Mouse (Mus musculus) forebrain, embryonic 10.5 days (tissue): Measurements from ENCODE around the gene Pdia4. TPM values are rescaled to one million over a fixed set of nuclear protein-coding genes. Genes with fewer than 3 reads are reported as not detected.

Experiments
- DNase-seq: peaks from one replicate; pipeline ENCODE4 v3.0.0-alpha.2; 2017; ENCODE audit warnings: low spot score; ENCODE audit errors: extremely low spot score
- H3K27ac ChIP-seq: fragments of 300-500 bp; sonication (generic); 2 replicates; pipeline ENCODE4 v1.5.1; 2016; ENCODE audit warnings: mild to moderate bottlenecking
- H3K27me3 ChIP-seq: fragments of 300-500 bp; sonication (generic); 2 replicates; pipeline ENCODE4 v1.6.1; 2016; ENCODE audit warnings: mild to moderate bottlenecking; ENCODE audit not compliant: poor library complexity, severe bottlenecking
- H3K36me3 ChIP-seq: fragments of 300-500 bp; sonication (generic); replicated peaks from 2 replicates; pipeline ENCODE4 v1.6.1; 2016; ENCODE audit warnings: mild to moderate bottlenecking, moderate library complexity
- H3K4me1 ChIP-seq: fragments of 300-500 bp; sonication (generic); 2 replicates; pipeline ENCODE4 v1.6.1; 2016
- H3K4me3 ChIP-seq: fragments of 300-500 bp; sonication (generic); 2 replicates; pipeline ENCODE4 v1.5.1; 2016; ENCODE audit warnings: mild to moderate bottlenecking, moderate library complexity
- H3K9me3 ChIP-seq: fragments of 300-500 bp; sonication (generic); 2 replicates; pipeline ENCODE4 v1.6.1; 2016; ENCODE audit warnings: mild to moderate bottlenecking, moderate library complexity
- WGBS: fragments of 180-500 bp; shearing (Covaris S2); methylation state at CpG from one replicate; pipeline ENCODE4 v1.1.7; 2016; 5-methylcytosine and 5-hydroxymethylcytosine counted together
- polyA plus RNA-seq: library from polyadenylated mRNA; unstranded; fragments of >200 nt; fragmentation: Nextera tagmentation; extraction: Ambion mirVana; gene quantifications from 2 replicates; pipeline ENCODE4 v1.2.1, GENCODE M21; 2016

Gene Pdia4
- polyA plus RNA-seq, 1 experiment from 2014 or later, result 275 TPM

DNA sequence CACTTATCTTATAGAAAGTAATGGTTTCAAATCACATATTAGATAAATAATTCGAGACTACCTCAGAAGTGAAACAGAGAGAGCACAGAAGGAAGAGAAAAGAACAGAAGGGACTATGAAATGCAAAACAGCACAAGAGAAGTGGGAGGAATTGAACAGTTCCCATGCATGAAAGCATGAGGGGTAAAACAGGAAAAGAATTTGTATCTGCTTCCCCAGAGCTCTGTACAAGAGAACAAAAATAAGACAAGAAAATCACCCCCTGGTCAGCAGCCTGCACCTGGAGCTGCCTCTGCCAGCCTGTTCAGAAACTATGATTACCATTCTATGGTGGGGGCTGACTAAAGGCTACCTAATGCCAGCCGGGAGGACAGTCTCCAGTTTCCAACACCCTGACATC, 5.8 kb downstream of the Pdia4 start:
- no peak for DNase-seq
- H3K27ac ChIP-seq, result no peak overlapping the region
- peaks cover 81% of the 10 kb centered on the region for H3K36me3 ChIP-seq
- no peak overlapping the region for H3K4me3 ChIP-seq
- H3K4me1 ChIP-seq, result peaks cover 29% of the 10 kb centered on the region
- 90% methylated on average over 2 of the region's 2 CpGs for WGBS
- no peaks in the 10 kb centered on the region for H3K9me3 ChIP-seq
- no peaks in the 10 kb centered on the region for H3K27me3 ChIP-seq

DNA sequence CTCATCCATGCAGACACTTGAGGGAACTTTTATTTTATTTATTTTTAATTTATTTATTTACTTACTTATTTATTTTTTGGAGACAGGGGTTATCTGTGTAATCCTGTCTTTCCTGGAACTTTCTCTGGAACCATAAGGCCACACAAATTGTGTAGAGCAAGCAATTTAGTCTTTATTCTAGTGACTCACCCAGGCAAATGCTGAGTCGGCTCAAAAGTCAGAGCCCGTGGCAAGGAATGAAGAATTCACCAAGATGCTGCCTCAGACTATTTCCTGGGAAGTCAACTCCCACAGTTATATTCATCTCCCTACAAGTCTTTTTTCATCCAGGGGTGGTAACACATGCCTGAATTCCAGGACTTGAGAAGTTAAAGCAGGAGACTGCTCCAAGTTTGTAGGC, 7.7 kb downstream of the Pdia4 start:
- DNase-seq, result no peak
- no peak overlapping the region for H3K4me3 ChIP-seq
- H3K4me1 ChIP-seq, result peaks cover 12% of the 10 kb centered on the region
- 91% methylated on average over 2 of the region's 2 CpGs for WGBS
- no peak overlapping the region for H3K27ac ChIP-seq
- no peaks in the 10 kb centered on the region for H3K27me3 ChIP-seq
- no peaks in the 10 kb centered on the region for H3K9me3 ChIP-seq
- H3K36me3 ChIP-seq, result peaks cover 99% of the 10 kb centered on the region

DNA sequence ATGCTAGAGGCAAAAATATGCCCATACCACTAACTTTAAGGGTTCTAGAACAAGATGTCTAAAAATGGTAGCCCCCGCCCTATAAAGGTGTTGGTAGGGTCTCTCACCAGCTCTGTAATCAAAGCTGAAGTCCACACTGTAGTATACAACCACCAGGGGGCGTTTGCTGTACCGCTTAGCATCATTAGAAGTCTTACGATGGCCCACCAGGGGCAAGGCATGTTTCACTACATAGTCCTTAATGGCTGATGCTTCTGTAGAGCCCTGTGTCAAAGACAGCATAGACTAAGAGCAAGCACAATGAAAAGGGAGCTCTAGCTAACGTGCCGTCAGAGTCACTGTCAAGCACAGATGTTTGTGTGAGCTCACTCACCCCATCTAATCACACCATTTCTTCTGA, 14.2 kb downstream of the Pdia4 start:
- H3K36me3 ChIP-seq, result peaks cover 98% of the 10 kb centered on the region
- H3K9me3 ChIP-seq, result no peaks in the 10 kb centered on the region
- no peaks in the 10 kb centered on the region for H3K27me3 ChIP-seq
- no peak overlapping the region for H3K4me3 ChIP-seq
- DNase-seq, result peak; percentile 56
- H3K27ac ChIP-seq, result no peak overlapping the region
- 68% methylated on average over 6 of the region's 6 CpGs for WGBS
- H3K4me1 ChIP-seq, result no peaks in the 10 kb centered on the region

DNA sequence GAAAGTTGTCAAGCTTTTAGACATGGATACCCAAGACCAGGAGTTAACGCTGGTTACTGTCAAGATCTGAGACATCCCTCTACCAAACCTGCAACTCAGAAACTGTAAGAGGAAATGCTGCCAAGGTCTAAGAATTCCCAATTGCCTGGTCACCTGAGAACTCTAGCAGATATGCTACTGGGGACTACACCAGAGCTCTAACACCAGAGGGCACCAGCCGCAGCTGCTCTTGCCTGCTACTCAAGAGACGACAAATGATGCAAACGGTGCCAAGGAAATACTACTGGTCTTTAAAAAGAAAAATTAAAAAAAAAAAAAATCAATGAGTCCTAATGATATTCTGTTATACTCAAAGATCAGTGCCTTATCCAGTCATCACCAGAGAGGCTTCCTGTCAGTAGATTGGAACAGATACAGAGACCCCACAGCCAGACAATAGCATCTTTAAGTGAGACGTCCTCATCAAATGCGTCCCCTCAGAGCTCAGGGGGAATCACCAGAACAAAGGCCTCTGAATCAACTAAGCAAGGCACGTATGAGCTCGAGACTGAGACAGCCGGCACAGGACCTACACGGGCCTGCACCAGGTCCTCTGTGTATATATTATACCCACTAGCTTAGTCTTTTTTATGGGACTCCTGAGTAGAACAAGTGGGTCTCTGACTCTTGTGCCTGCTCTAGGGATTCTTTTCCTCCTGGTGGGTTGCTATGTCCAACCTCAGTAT, 19.0 kb downstream of the Pdia4 start:
- no peak overlapping the region for H3K27ac ChIP-seq
- DNase-seq, result no peak
- H3K27me3 ChIP-seq, result no peaks in the 10 kb centered on the region
- 66% methylated on average over 10 of the region's 10 CpGs for WGBS
- no peak overlapping the region for H3K4me3 ChIP-seq
- peaks cover 59% of the 10 kb centered on the region for H3K36me3 ChIP-seq
- no peaks in the 10 kb centered on the region for H3K9me3 ChIP-seq
- H3K4me1 ChIP-seq, result peaks cover under 1% of the 10 kb centered on the region; the same call in 1 of the 2 replicates

DNA sequence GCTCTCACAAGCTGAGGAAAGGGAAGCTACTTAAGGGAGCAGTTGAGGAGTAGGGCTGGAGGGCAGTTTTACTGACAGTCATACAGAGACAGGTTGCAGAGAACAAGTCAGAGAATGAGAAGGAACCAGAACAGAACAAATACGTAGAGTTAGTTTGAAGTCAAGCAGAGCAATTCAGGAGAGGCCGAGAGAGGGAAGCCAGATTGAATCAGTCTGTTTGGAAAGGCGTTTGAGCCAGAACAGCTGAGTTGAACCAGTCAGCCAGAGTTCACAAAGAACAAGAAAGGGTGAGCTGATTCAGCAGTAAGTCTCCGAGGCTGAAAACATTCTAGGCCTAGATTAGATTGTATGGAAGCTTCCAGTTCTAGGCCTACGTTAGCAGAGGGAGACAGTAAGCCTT, 19.9 kb downstream of the Pdia4 start:
- no peak overlapping the region for H3K4me3 ChIP-seq
- 88% methylated on average over 5 of the region's 5 CpGs for whole genome bisulfite sequencing
- H3K27ac ChIP-seq, result no peak overlapping the region
- no peaks in the 10 kb centered on the region for H3K27me3 ChIP-seq
- H3K9me3 ChIP-seq, result no peaks in the 10 kb centered on the region
- H3K4me1 ChIP-seq, result peaks cover 9% of the 10 kb centered on the region
- peaks cover 49% of the 10 kb centered on the region for H3K36me3 ChIP-seq
- DNase-seq, result no peak

DNA sequence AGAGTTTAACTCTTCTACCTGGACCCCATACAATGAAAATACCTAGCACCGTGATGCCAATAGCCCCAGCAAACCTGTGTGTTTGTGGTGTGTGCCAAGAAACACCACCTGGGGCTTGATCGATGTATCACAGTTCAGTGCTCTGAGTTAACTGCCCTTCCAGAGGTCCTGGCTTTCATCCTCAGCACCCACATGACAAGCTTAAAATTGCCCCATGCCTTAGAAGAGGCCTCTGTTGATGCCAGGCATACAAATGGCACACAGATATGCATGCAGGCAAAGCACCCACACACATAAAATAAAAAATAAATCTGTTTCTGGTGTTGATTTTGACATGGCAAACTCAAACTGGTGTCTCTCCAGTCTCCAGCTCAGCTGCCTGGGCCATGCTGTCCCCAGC, 20.7 kb downstream of the Pdia4 start:
- Histone ChIP-seq H3K4me3 (no peak overlapping the region), H3K4me1 (peaks cover 9% of the 10 kb centered on the region), H3K36me3 (peaks cover 42% of the 10 kb centered on the region), H3K27ac (no peak overlapping the region), H3K9me3 (no peaks in the 10 kb centered on the region), H3K27me3 (no peaks in the 10 kb centered on the region)
- no peak for DNase-seq
- 97% methylated on average over 2 of the region's 2 CpGs for WGBS

DNA sequence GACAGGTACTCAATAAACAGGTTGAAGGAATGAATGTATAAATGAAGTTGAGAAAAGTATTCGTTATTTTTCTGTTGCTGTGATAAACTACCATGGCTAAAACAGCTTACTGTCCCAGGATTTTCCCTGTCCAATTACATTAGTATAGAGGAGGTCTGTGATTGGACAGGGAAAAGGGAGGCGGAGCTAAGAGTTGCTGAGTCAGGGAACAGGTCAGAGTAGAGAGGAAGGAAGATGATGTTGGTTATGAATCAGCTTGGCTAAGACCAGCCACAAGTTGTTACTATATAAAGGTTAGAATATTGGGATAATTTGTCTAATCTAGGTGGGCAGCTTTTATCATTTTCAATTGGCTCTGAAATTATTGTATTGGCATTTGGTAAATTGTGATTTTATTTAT, 22.5 kb downstream of the Pdia4 start:
- Histone ChIP-seq H3K27me3 (no peaks in the 10 kb centered on the region), H3K4me1 (peaks cover 9% of the 10 kb centered on the region), H3K27ac (no peak overlapping the region), H3K4me3 (no peak overlapping the region), H3K9me3 (no peaks in the 10 kb centered on the region), H3K36me3 (peaks cover 25% of the 10 kb centered on the region)
- DNase-seq, result no peak
- WGBS, result 63% methylated on average over 2 of the region's 2 CpGs

DNA sequence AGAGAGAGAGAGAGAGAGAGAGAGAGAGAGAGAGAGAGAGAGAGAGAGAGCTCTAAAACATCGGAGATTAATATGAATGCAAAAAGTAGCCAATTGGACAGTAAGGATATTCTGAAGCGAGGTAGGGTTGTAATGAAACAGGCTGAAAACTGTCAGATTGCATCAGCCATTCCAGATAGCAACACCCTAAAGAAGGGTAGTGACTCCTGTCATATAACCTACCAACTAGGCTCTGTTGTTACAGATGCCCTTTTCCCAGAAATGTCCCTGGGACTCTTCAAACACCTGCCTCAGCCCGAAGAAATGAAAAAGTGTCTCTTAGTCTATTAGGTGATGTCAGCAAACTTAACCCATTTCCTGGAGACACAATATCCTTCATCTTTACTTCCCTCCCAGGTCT, 24.4 kb downstream of the Pdia4 start:
- Histone ChIP-seq H3K27me3 (no peaks in the 10 kb centered on the region), H3K9me3 (no peaks in the 10 kb centered on the region)
- 58% methylated on average over 3 of the region's 3 CpGs for WGBS

DNA sequence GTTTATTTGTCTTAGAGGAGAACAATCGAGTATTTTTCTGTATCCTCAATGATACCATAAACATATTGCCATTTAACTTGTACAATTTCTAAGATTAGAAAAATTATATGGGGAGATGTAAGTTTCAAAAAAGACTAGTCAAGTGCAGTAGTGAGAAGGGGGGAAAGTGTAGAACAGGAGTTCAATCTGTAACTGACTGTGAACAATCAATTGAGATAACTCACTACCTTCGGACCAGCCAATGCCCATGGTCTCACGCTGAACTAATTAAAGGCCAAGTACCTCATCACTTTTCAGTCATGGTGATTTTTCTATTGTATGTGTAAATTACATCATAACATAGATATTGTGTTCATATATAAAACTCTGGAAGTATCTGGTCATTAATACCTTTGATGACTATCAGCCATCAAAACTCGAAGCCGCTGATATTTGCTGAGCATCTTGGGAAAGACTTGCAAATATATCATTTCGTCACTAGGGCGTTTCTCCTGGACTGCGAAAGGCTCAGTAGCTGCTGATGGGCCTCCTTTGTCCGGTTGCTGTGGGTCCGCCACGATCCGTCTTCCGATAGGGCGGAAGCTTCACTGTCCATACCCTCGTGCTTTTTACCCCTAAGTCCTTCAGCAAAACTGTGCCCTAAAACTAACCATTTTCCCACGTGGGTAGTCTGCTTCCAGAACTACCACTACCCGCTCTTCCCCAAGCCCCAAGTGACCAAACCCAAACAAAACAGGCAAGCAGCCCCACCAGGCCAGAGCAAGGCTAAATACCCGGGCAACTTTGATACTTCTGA, 25.1 kb downstream of the Pdia4 start:
- Histone ChIP-seq H3K27me3 (no peaks in the 10 kb centered on the region), H3K27ac (peak overlapping the region; percentile 92), H3K36me3 (peaks cover 6% of the 10 kb centered on the region; the same call in 1 of the 2 replicates), H3K9me3 (no peaks in the 10 kb centered on the region), H3K4me1 (peaks cover 9% of the 10 kb centered on the region), H3K4me3 (peak overlapping the region; percentile 54)
- peak; percentile 76 for DNase-seq
- 2% methylated on average over 18 of the region's 18 CpGs for WGBS

More for the DNA sequence above, 24.4 kb downstream of the Pdia4 start:
- Histone ChIP-seq H3K4me1 (peaks cover 9% of the 10 kb centered on the region), H3K36me3 (peaks cover 7% of the 10 kb centered on the region; the same call in 1 of the 2 replicates), H3K27ac (peak overlapping the region; percentile 92), H3K4me3 (peak overlapping the region; percentile 54)
- DNase-seq, result no peak

DNA sequence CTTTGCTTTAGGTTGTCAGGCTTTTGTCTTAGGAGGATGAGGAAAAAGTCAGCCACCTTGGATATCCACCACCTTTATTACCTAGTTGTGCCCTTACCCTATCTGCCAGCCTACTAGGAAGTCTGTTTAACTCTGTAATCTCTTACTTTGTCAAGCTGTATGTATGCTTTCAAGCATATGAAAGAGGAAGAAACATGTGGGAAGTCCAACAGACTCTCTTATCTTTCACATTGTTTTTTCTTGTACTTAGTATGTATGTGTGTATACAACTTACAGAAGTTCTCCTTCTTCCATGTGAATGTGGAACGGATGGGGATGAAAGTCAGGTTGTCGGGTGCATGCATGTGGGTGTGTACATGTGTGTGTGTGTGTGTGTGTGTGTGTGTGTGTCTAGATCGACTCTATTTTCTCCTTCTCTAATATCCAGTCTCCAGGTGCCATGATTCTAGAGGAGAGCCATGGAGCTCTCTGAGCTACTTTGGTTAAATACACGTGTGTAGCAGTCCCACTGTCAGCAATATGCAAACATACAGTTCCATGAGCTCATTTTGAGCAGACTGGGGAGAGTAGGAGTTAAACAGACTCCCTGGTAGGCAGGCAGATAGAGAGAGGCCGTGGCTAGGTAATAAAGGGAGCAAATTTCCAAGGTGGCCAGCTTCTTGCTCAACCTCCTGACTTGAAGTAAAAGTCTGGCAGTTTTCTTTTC, 28.4 kb downstream of the Pdia4 start:
- Histone ChIP-seq H3K27me3 (no peaks in the 10 kb centered on the region), H3K36me3 (no peaks in the 10 kb centered on the region), H3K4me1 (peaks cover 18% of the 10 kb centered on the region), H3K9me3 (no peaks in the 10 kb centered on the region), H3K4me3 (no peak overlapping the region), H3K27ac (no peak overlapping the region)
- 80% methylated on average over 5 of the region's 5 CpGs for WGBS
- DNase-seq, result no peak

DNA sequence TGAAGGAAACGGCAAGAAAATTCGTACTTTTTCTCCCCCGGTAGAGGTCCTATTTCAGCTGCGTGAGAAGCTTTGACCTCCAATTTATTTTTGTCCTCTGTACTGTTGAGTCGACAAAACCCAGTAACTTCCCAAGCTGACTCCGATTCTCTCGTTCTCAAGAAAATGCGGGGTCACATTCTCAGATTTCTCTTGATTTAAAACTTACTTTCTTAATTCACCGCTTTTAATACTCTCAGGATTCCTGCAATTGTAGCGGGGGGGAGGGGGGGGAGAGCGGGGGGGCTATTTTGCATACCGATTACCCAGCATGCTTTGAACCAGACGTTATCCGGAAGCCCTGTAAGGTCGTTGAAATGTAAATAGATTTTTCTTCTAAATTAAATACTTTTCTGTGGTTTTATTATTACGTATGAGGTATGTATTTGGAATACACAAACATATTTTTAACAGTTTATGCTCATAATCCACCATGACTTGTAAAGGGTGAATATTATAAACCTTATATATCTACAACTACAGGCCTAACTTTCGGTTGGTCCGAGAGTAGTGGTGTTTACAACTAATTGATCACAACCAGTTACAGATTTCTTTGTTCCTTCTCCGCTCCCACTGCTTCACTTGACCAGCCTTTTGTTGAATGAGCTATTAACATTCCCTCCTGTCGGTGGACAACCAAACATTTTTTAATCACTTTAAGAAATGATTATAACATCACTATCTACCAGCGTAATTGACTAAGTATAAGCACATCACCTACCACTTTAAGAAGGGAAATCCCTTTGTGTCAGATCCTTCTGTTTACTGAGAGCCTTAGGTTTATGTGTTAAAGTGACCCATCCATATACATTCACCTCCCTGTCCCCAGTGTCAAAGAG, 31.9 kb downstream of the Pdia4 start:
- Histone ChIP-seq H3K4me1 (peaks cover 9% of the 10 kb centered on the region), H3K9me3 (peaks cover 3% of the 10 kb centered on the region; the same call in 1 of the 2 replicates), H3K4me3 (peak overlapping the region; percentile 58), H3K27ac (peak overlapping the region; percentile 84), H3K36me3 (no peaks in the 10 kb centered on the region), H3K27me3 (peaks cover 1% of the 10 kb centered on the region)
- DNase-seq, result peak; percentile 60
- 1% methylated on average over 21 of the region's 21 CpGs for WGBS

DNA sequence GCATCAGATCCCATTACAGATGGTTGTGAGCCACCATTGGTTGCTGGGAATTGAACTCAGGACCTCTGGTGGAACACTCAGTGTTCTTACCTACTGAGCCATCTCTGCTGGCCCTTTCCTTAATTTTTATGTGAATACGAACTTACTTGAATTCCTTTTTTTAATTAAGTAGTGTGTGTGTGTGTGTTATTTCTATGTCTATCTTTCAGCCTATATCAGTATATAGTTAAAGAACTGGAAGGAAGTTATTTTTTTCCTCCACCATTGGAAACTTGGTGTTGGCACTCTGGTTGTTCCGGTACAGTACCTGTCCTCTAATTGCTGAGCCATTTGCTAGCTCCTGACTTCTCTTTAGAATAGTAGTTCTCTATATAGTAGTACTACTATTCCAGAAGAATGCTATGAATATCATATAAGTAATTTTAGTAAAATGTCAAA, 32.6 kb downstream of the Pdia4 start:
- peak overlapping the region; percentile 58 for H3K4me3 ChIP-seq
- WGBS, result 16% methylated on average over 2 of the region's 2 CpGs
- H3K27ac ChIP-seq, result no peak overlapping the region
- peaks cover 9% of the 10 kb centered on the region for H3K4me1 ChIP-seq
- peaks cover 3% of the 10 kb centered on the region; the same call in 1 of the 2 replicates for H3K9me3 ChIP-seq
- H3K36me3 ChIP-seq, result no peaks in the 10 kb centered on the region
- DNase-seq, result no peak
- peaks cover 4% of the 10 kb centered on the region for H3K27me3 ChIP-seq
